Mouse (Mus musculus): ENCODE results near the gene Dpep2nb.

Gene Dpep2nb

DNA sequence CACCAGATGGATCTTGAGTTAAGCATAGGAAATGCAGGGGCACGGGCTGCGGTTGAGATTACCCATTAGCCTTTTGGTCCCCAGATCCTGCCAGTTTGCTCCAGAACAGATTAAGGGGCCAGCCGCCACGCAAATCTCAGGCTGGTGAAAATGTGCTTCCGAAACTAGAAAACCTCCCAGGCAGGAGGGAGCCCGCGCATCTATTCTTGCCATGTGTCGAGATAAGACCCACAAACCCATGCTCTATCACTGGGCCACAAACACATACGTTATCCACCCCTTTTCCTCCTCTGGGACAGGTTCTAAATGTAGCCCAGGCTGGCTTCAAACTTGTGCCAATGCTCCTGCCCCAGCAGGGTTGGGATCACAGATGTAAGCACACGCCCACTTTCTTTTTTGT lies 44.2 kb downstream of the Dpep2nb start:
- no peak for DNase-seq (ENCODE audit: low read depth, low spot score)

DNA sequence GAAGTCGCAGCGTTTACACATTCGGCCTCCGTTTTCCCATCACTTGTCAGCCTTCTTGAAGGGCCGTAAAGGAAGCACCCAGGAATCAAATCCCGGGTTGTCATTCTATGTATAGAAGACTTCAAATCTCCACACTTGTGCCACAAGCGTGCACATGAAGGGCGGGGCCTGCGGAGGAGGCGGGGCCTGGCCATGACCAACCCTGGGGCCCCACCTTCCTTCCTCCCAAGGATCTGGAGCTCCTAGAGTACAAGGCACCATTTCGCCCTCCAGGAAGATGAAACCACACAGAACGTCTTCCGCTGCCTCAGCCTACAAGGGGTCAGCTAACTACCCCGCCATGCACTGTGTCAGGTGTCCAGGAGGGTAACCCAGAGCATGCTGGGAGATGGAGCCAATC lies 44.7 kb downstream of the Dpep2nb start:
- DNase-seq (ENCODE audit: low read depth, low spot score) = no peak

DNA sequence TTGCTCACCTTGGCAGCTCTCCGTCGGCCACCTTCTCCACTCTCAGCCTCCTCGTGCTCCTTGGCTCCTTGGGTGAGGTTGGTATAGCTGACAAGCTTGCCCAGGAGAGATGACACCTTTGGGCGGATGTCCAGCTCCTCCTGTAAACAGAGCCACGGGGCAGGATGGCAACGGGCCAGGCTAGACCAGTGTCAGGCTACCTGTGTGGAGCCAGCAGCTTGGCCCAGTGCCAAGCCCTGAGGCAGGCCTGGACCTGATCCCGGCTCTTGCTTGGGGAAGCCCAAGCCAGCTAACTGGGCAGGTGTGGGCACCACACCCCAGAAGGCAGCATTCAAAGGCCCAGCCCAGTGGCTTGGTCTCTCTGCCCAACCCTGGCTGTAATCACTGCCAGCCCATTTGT lies 46.4 kb downstream of the Dpep2nb start:
- DNase-seq (ENCODE audit: low read depth, low spot score) = no peak

DNA sequence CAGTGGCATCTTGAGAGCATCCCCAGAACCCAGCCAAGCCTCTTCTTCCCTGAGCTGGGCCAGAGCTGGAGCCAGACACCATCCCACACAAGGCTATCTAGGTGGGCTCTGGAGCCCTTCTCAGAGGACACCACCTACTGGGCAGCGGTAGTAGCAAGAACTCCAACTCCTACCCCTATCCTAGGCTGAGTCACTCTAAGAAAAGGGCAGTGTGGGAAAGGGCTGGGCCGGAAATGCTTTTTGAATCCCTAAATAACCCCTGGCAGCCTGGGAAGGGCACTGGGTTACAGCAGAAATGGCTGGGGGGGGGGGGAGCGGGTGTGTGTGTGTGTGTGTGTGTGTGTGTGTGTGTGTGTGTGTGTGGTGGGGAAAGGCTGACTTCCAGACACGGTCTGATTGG lies 48.0 kb downstream of the Dpep2nb start:
- no peak for DNase-seq (ENCODE audit: low read depth, low spot score)

DNA sequence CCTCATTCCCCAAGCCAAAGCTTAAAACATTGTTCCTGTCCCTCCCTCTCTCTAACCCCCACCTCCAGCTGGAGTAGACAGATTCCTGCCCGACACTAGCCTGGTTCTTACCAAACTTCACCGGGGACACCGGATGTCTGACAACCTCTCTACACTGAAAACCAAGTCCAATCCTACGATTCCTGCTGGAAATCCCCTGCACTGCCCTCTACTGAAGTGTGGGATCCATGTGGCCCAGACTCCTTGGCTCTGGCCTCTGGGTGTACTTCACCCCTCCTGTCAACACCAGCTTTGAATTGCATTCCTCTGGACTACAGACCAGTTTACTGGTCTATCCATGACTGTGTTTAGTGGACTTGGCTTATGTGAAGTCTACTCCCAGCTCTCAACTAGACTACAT lies 49.2 kb downstream of the Dpep2nb start:
- DNase-seq (ENCODE audit: low read depth, low spot score) = no peak

DNA sequence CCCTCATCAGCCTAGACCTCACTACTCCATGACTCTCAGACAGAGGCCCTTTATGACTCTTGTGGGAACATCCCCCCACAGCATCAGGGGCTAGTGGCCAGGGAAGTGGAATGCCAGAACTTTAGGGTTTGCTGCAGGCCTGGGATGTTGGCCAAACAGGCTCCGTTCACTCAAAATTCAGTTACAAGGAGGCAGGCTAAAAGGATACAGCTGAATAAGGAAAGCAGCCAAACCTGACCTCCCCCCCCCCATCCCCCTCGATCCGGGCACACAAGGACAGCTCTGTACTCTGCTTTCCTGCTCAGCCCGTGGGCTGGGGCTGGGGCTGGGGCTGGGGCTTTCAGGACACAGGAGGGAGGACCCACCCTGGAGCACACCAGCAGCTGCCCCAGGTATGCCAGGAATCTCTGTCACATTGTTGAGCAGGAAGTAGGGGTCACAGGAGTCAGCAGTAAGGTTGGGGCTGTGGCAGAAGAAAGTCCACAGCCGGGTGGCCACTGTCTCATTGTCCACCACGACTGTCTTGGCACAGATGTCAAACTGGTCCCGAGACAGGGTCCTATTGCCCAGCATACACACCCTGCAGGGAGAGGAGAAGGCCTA lies 54.6 kb downstream of the Dpep2nb start:
- DNase-seq (ENCODE audit: low read depth, low spot score) = no peak

DNA sequence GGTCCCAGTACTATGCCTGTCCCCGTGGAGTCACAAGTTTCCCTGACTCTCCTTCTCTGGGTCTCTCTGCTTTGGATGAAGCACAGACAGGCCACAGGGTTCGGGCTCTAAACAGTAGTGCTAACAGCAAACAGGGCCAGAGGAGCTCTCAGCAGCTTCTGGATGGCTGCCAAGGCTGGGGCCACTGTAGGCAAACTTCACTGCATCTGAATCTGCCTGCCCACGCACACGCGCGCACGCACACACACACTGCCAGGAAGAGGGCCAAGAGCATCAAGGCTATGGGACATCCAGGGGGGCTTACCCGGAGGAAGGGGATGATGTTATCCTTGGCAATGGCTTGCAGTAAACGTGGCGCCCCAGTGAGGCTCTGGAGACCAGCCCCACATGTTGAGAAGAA lies 56.4 kb downstream of the Dpep2nb start:
- DNase-seq (ENCODE audit: low read depth, low spot score) = no peak
